Mouse (Mus musculus) adrenal gland, adult 8-10 months (tissue): ENCODE results near the gene Pink1. TPM values are rescaled to one million over a fixed set of nuclear protein-coding genes. Genes with fewer than 3 reads are reported as not detected.

Source experiments
- microRNA-seq, 2 experiments: library from miRNA; unstranded; fragments of <30 nt; microRNA quantifications; one replicate each; pipeline ENCODE4 v1.2.0; 2022
- total RNA-seq, 4 experiments: library from RNA; stranded (reverse); gene quantifications; 2 replicates each; pipeline ENCODE4 v1.2.4; 2022

Gene Pink1
- total RNA-seq, 4 experiments from 2014 or later = 172 to 218 (median 206) TPM

Small RNAs within 50 kb of the gene (microRNA-seq; reads per million reads assigned to microRNA genes)
- 0 reads per million in 2 experiments for gene Gm27646
- 2.8 to 3.2 reads per million in 2 experiments for gene Mir7019

Other genes starting within 250 kb of the Pink1 start
- 100 to 1,000 TPM; 228 to 267 (median 252) TPM for gene Hp1bp3, start 110.0 kb downstream of the Pink1 start, total RNA-seq
- 1 to 10 TPM; 2.5 to 4.7 (median 3.4) TPM for gene Sh2d5, start 75.9 kb downstream of the Pink1 start, total RNA-seq
- gene Kif17, start 75.9 kb downstream of the Pink1 start, total RNA-seq = 1 to 10 TPM; 3.1 to 6.3 (median 4.0) TPM
- 100 to 1,000 TPM; 138 to 154 (median 143) TPM for gene Ddost, start 21.6 kb downstream of the Pink1 start, total RNA-seq
- 10 to 100 TPM in 2 of 4 experiments, 1 to 10 TPM in 2; 7.2 to 20.4 (median 14.7) TPM for gene Cda, start 41.7 kb upstream of the Pink1 start, total RNA-seq
- gene Fam43b, start 70.2 kb upstream of the Pink1 start, total RNA-seq = 1 to 10 TPM; 2.9 to 6.1 (median 3.9) TPM
- 10 to 100 TPM; 54.2 to 59.0 (median 56.8) TPM for gene Mul1, start 108.4 kb upstream of the Pink1 start, total RNA-seq
- gene Camk2n1, start 128.0 kb upstream of the Pink1 start, total RNA-seq = 10 to 100 TPM; 29.2 to 33.7 (median 31.2) TPM